Mouse (Mus musculus) layer of hippocampus, adult 2 months (tissue): ENCODE results near the gene D2hgdh. TPM values are rescaled to one million over a fixed set of nuclear protein-coding genes. Genes with fewer than 3 reads are reported as not detected.
A peak's percentile ranks its signal among the peaks of the same experiment; 100 is the strongest.

Experiments
- DNase-seq, 2 experiments: peaks; one replicate each; pipeline ENCODE4 v3.0.0; 2022; ENCODE audit warnings: low spot score in 2 of 2
- H3K27ac ChIP-seq: fragments of 200-600 bp; 2 replicates; pipeline ENCODE4 v1.8.1; 2022
- H3K4me3 ChIP-seq: fragments of 200-600 bp; 2 replicates; pipeline ENCODE4 v1.8.1; 2022; ENCODE audit warnings: mild to moderate bottlenecking
- CTCF ChIP-seq: fragments of 200-600 bp; conservative IDR thresholded peaks from 2 replicates; pipeline ENCODE4 v1.8.1; 2022; ENCODE audit warnings: antibody characterized with exemption, mild to moderate bottlenecking, moderate library complexity
- long read RNA-seq, 2 experiments: library from polyadenylated mRNA; stranded (forward); transcript quantifications; one replicate each; pipeline ENCODE4 v2.0.0; 2021; ENCODE audit warnings: borderline mapping rate in 2 of 2
- total RNA-seq, 2 experiments: library from RNA; stranded (reverse); gene quantifications; 2 replicates each; pipeline ENCODE4 v1.2.3; 2021

The D2hgdh gene
- 10 to 100 TPM; 15.8 to 19.3 TPM for total RNA-seq
- long read RNA-seq, experiment 1, partial matches to known transcripts = 3 of 14 reads
- long read RNA-seq, experiment 1, other reads (novel, unspliced or antisense) = 5 of 14 reads
- long read RNA-seq, experiment 2, partial matches to known transcripts = 0 of 13 reads
- long read RNA-seq, experiment 2, other reads (novel, unspliced or antisense) = 7 of 13 reads

DNA sequence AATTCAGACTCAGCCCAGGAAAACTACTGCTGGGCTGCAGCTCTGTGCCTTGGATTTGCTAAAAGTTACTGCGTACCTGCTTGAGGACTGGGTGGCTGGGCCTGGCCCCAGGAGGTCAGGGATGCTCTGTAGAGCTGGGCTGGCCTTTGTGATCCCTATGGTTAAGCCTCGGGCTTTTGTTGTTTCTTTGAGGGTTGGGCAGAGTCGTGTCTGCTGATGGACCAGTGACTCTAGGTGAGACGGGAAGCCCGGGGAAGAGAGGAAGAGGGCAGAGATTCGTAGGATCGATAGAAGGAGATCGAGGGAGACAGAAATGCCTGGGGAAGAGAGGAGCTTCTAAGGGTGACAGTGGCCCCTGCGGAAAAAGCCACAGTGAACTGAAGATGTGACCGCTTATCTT is at the start of gene D2hgdh:
Gene D2hgdh (plus strand): TSS at position 301 of the 400 bp plus-strand sequence.
- no peak for TF ChIP-seq CTCF
- DNase-seq = no peak
- Histone ChIP-seq H3K27ac (peak within 1 kb of the TSS; percentile 99), H3K4me3 (peak within 1 kb of the TSS; percentile 70)

DNA sequence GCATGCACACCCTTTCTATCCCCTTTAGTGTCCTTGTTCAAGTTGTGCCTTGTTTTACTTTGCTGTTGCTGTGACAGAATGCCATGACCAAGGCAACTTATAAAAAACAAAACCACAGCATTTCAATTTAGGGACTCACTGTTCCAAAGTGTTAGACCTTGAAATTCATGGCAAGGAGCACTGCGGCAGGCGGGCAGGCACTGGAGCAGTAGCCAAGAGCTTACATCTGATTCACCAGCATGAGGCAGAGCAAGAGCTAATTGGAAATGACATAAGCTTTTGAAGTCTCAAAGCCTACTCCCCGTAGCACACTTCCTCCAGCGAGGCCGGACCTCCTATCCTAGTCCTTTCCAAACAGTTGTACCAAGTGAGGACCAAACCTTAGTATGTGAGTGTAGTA is 48.0 kb upstream of the D2hgdh start:
- Histone ChIP-seq H3K27ac (no peak overlapping the region), H3K4me3 (no peak overlapping the region)
- DNase-seq = no peak
- no peak for TF ChIP-seq CTCF

DNA sequence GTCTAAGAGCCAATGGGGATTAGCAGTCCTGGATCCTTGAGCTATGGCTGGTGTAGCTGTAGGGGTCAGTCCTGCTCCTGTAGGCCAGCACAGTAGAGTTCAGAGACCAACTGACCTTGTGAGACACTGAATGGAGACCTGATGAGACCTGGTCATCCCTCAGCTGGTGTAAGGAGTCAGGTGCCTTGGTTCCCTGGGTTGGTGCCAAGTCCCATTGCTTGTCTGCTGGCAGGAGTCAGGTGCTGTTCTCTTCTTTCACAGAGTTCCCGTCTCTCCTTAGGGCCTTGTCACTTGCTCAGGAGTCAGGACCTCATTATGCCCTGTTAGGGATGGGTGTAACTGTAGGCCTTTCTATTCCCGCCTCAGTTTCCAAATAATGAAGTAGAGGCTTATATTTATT is 37.8 kb upstream of the D2hgdh start:
- H3K27ac ChIP-seq = no peak overlapping the region
- no peak for TF ChIP-seq CTCF
- H3K4me3 ChIP-seq = no peak overlapping the region
- no peak for DNase-seq

GRCm38 (mm10) chr1:93794526-93794925 is 30.2 kb upstream of the D2hgdh start:
- no peak for TF ChIP-seq CTCF
- no peak overlapping the region for H3K4me3 ChIP-seq

DNA sequence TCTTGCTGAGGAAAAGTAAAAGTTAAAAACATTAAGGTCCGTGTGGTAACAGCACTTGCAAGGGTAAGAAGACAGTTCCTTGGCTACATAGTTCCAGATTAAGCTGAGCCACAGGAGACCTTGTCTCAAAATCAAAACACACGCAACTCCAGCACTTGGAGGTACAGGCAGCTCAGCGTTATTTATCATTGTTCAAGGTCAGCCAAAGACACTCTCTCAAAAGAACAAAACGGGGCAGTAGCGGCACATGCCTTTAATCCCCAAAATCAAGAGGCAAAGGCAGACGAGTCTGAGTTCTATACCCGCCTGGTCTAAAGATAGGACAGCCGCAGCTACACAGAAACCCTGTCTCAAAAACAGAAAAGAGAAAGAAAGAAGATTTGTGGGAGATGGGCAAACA is 28.8 kb upstream of the D2hgdh start:
- no peak for DNase-seq
- TF ChIP-seq CTCF = no peak
- Histone ChIP-seq H3K27ac (no peak overlapping the region), H3K4me3 (no peak overlapping the region)

More at GRCm38 (mm10) chr1:93794526-93794925, 30.2 kb upstream of the D2hgdh start:
- H3K27ac ChIP-seq = no peak overlapping the region
- no peak for DNase-seq

DNA sequence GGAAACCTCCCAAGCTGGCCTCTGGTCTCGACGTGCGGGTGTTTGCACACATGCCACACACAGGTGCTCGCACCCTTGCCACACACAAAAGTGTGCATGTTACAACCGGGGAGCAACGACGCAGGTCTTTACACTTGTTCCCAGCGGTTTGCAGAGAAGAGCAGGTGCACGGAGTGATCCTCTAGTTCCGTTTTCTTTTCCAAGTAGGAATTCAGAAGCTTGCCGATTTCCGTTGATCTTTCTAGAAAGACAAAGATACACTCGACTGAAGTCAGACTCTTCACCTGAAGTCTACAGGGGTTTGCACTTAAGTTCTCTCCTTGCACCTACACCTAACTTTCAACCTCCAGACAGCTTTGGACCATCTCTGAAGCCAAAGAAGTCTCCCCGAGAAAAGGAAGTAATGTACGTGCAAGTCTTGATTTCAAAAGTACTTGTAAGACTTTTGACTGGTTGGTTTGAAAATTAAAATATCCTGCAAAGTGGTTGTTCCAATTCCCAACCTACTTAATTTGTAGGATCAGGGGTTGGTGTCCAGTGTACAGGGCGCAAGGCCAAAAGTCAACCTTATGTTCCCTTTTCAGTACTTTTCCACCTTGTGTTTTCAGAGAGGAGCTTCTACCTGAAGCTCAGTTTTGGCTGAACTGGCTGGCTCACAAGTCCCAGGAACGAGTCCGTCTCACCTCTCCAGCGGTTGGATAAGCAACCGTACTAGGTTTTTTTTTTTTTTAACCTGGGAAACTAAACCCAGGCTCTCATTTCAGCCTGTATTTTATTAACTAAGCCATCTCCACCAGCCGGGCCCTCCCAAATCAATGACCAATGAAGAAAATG is 23.8 kb upstream of the D2hgdh start:
- no peak for DNase-seq
- no peak for TF ChIP-seq CTCF
- peak overlapping the region; percentile 90; the same call in 1 of the 2 replicates for H3K27ac ChIP-seq
- H3K4me3 ChIP-seq = peak overlapping the region; percentile 91

DNA sequence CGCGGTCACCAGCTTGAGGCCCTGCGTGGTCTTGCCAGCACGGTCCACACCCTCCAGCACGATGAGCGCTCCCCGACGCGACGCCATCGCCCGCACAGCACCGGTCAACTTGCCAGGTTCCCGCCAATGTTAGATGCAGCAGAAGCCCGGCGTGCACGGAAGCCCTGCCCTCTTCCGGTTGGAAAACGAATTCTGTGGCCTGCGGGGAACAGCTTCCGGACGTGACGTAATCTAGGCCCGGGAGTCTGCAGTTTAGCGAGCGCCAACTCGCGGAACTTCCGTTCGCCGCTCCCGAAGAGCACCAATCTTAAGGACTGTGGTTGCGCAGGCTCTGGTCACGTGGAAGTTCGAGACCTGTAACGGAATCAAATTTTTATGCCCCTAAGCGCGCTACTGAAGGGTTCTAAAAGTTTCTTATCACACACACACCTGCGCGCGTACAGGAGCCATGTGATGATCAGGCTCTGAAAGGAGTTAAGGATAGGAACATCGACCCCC is 22.9 kb upstream of the D2hgdh start, which contains the start of gene Dtymk:
Gene Dtymk (minus strand): TSS at position 194 of the 498 bp plus-strand sequence.
- peak; percentile 88 to 96 for DNase-seq
- peak; percentile 77 for TF ChIP-seq CTCF
- peak within 1 kb of the TSS; percentile 90 for H3K27ac ChIP-seq
- peak within 1 kb of the TSS; percentile 91 for H3K4me3 ChIP-seq

GRCm38 (mm10) chr1:93802771-93803170 is 21.9 kb upstream of the D2hgdh start:
- TF ChIP-seq CTCF = no peak
- no peak overlapping the region for H3K27ac ChIP-seq
- no peak for DNase-seq
- no peak overlapping the region for H3K4me3 ChIP-seq

DNA sequence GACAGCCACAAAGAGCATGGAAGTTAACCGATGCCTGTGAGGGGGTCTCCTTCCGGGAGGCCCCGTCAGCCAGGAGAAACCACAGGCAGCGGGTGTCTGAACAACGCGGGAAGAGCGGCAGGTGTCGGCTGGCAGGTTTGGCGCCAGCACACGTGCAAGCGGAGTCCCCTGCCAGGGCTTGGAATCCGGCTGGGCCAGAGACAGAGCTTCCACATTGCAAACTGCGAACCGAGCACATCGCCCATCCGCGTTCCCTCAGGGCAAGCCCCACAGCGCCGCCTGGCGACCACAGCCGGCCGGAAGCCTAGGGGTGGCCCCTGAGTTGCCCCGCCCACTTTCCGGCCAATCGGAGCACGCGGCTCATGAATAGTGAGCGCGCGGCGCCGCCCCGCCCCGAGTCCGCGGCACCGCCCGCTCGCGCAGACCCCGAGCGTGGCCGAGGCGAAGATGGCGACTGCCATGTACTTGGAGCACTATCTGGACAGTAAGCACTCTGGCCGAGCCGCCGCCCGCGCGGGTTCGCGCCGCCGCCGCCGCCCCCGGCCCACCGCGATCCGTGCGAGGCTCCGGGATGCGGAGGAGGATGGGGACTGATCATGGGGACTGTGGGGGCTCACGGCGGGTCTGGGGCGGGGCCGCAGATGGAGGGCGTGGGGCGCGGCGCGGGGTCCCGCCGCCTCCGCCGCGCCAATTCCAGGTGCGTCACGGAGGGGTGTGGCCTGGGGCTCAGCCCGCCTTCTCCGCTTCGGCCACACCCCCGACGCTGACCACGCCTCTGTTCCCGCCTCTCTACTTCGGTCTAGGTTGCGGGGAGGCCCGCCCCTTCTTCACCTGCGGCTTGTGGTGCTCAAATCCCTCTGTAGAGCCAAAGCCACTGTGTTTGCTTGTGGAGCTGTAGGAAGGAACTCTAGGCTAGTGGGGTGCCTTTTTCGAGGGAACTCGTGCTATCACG is 20.9 kb upstream of the D2hgdh start, which contains the start of gene Ing5:
Gene Ing5 (plus strand): TSS at position 410 of the 952 bp plus-strand sequence.
- peak; percentile 99 for TF ChIP-seq CTCF
- peak within 1 kb of the TSS; percentile 98 for H3K27ac ChIP-seq
- peak; percentile 99 to 100 for DNase-seq
- H3K4me3 ChIP-seq = peak within 1 kb of the TSS; percentile 69

DNA sequence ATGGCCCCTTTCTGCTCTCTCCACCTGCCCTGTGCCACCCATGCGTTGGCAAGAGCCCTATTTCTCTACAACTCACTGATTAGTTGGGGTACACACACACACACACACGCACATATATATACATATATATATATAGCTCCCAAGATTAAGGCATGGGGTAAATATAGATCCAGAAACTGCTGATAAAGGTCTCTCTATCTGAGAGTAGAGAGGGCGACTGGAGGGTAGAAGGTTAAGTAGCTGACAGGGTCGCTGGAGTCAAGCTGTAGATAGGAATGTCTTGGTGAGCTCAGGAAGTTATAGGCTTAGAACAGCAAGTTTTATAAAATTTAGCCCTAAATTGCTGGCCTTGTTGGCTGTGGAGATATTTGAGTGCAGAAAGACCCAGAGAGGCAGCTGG is 19.9 kb upstream of the D2hgdh start:
- no peak for DNase-seq
- Histone ChIP-seq H3K4me3 (peak overlapping the region; percentile 69), H3K27ac (peak overlapping the region; percentile 98)
- no peak for TF ChIP-seq CTCF

DNA sequence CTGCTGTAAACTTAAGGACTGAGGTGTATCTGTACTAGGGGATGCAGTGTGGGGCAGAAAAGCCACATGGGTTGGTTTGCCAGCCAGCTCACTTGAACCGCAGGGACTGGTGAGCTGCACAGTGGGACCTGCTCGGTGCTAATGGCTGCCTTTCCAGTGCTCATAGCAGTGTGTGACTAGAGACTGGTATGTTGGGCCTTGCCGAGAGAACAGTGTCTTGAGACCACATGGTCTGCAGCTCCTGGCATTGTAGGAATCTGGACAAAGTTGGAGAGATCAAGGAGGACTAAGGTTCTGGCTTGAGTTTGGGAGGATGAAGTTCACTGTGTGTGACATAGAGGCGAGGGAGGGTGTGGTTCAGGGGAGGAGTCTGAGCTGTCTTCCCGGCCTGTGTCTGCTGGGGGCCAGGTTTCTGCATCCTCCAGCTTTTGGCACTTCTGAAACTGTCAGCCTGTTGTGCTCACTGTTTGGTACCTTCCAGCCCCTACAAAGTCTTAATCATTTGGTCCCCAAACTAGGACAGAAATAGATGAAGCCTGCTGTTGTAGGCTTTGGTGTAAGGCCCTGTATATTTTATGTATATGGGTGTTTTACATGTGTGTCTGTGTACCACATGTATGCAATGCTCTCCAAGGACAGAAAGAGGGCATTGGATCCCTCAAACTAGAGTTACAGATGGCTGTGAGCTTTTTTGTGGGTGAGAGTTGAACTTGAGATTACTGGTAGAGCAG is 19.3 kb upstream of the D2hgdh start:
- no peak for DNase-seq
- H3K4me3 ChIP-seq = no peak overlapping the region
- H3K27ac ChIP-seq = no peak overlapping the region
- TF ChIP-seq CTCF = no peak

DNA sequence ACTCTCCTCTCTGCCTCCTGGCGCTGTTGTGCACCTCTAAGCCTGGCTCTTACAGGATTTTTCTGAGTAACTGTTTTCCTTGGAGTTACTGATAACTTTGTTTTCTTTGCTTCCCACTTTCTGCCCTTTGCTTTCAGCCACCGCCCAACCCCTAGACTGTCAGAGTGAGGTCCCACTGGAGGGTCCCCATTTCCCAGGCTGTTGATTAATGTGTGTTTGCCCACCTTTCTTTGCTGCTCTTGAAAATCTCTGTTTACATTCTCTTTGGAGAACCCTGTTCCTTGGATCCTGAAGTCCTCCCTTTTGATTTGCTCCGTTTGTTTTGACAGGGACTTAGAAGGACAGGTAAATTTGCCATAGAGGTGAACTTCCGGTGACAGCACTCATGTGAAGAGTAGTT is 15.8 kb upstream of the D2hgdh start:
- no peak for TF ChIP-seq CTCF
- no peak for DNase-seq
- H3K4me3 ChIP-seq = no peak overlapping the region
- no peak overlapping the region for H3K27ac ChIP-seq
